Mouse (Mus musculus): ENCODE measurements around the gene Dap.

DNA sequence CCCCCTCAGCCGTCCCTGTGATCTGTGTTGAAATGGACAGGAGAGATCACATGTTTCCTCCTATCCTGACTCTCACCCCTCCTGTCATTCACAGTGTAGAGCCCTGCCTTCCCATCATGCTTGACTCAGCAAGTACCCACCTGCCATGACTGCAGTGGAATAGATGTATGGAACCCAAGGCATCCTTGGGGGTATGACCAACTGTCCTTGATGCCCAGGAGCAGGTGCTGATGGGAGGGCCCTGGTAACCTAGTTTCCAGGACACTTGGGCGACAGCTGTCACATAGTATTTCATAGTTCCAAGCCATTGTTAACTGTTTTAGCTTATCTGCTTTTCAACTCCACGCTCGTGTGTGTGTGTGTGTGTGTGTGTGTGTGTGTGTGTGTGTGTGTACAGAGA, 45.4 kb downstream of the Dap start:
- TF ChIP-seq POLR2A (IDR thresholded peaks at IDR 0.05; ENCODE audit: control insufficient read depth, low read depth, low read length) (no peak), CTCF (IDR thresholded peaks at IDR 0.05; ENCODE audit: control insufficient read depth, insufficient read depth, insufficient replicate concordance, low read depth, low read length) (no peak)

Data from testis, adult 2 months (tissue).